Mouse (Mus musculus) lung, adult 2 months (tissue): Measurements from ENCODE around the gene Tbx3.

Source experiments
- CTCF ChIP-seq: fragments of 200-500 bp; IDR thresholded peaks from 2 replicates; pipeline ENCODE4 v1.5.1; 2011; ENCODE audit warnings: mild to moderate bottlenecking, low read length, control low read depth; ENCODE audit not compliant: insufficient read depth
- POLR2A ChIP-seq: fragments of 200-500 bp; IDR thresholded peaks from 2 replicates; pipeline ENCODE4 v1.6.1; 2011; ENCODE audit warnings: low read depth, mild to moderate bottlenecking, control low read depth, low read length, borderline replicate concordance; ENCODE audit errors: extremely low read depth

- TF ChIP-seq CTCF (no peak), POLR2A (no peak)
These were observed 43.8 kb upstream of the Tbx3 start for GRCm38 (mm10) chr5:119626662-119627061.
